18 mouse cellular contexts compared by ENCODE assay signal in genomic region chr12:106468173-106468860, GRCm38 (mm10).
DNase-seq lines count a peak whose midpoint lies in the region; ATAC-seq and TF ChIP-seq lines count a peak whose summit lies in the region.
"Had no signal": no experiment of that assay in that cellular context is flagged by ENCODE, and none has a peak within 500 bp of the region (broad histone marks: within the 10 kb centered on the region; RNA-seq: fewer than 3 reads in every experiment).

No protein-coding gene starts in this region.

- DNase-seq in embryo, embryonic 10.5 days (ENCODE audit: low spot score), result peak; percentile 38
- DNase-seq in embryo, embryonic 9.5 days (ENCODE audit: extremely low spot score), result no peak
- no peak for DNase-seq in forebrain, embryonic 10.5 days (ENCODE audit: extremely low spot score, low spot score)
- DNase-seq in hindbrain, embryonic 11.5 days (ENCODE audit: low spot score), result peak; percentile 32
- no peak for DNase-seq in midbrain, embryonic 14.5 days
- DNase-seq in left cerebral cortex, adult 2 months (ENCODE audit: extremely low spot score in 1 of 2, low spot score in 2 of 2), result no peak
- DNase-seq in embryonic facial prominence, embryonic 10.5 days (ENCODE audit: low spot score), result no peak
- DNase-seq: cerebellum, adult 11 months; gastrocnemius, postnatal 36 days; heart, postnatal 36 days; kidney, adult 11 months; kidney, postnatal 10 days; layer of hippocampus, adult 9-11 months; lung, adult 2 months; thymus, postnatal 14 days had no signal

- no peaks in the 10 kb centered on the region for H3K9me3 ChIP-seq in forebrain, embryonic 10.5 days
- H3K9me3 ChIP-seq in hindbrain, embryonic 11.5 days (ENCODE audit: control insufficient read depth, low read length), result no peaks in the 10 kb centered on the region
- H3K9me3 ChIP-seq in midbrain, embryonic 14.5 days (ENCODE audit: control insufficient read depth, low read length), result no peaks in the 10 kb centered on the region
- no peaks in the 10 kb centered on the region for H3K9me3 ChIP-seq in embryonic facial prominence, embryonic 10.5 days
- H3K9me3 ChIP-seq: heart, embryonic 12.5 days had no signal

- H3K9ac ChIP-seq in hindbrain, embryonic 11.5 days (ENCODE audit: low read depth, low read length), result 0 out of 2 replicates have a peak overlapping the region, but pooled peaks have one; percentile 23
- H3K9ac ChIP-seq in midbrain, embryonic 14.5 days (replicated peaks; ENCODE audit: low read length), result no peak overlapping the region; the same call in 1 of the 2 replicates
- H3K9ac ChIP-seq: heart, embryonic 12.5 days had no signal

- H3K27me3 ChIP-seq in forebrain, embryonic 10.5 days (ENCODE audit: poor library complexity, severe bottlenecking), result peaks cover 11% of the 10 kb centered on the region
- H3K27me3 ChIP-seq in hindbrain, embryonic 11.5 days (ENCODE audit: control insufficient read depth, insufficient read depth, low read length), result no peaks in the 10 kb centered on the region
- no peaks in the 10 kb centered on the region for H3K27me3 ChIP-seq in midbrain, embryonic 14.5 days (ENCODE audit: control insufficient read depth, insufficient read depth, low read length)
- H3K27me3 ChIP-seq in embryonic facial prominence, embryonic 10.5 days (replicated peaks; ENCODE audit: low read depth, poor library complexity, severe bottlenecking), result peaks cover 22% of the 10 kb centered on the region
- H3K27me3 ChIP-seq: heart, embryonic 12.5 days had no signal

- 60% methylated on average over 18 of the region's 18 CpGs for WGBS in forebrain, embryonic 10.5 days
- 36% methylated on average over 18 of the region's 18 CpGs for WGBS in hindbrain, embryonic 11.5 days
- 19% methylated on average over 18 of the region's 18 CpGs for WGBS in midbrain, embryonic 14.5 days
- 68% methylated on average over 18 of the region's 18 CpGs for WGBS in embryonic facial prominence, embryonic 10.5 days

- peaks cover 35% of the 10 kb centered on the region for H3K4me1 ChIP-seq in forebrain, embryonic 10.5 days
- peaks cover 3% of the 10 kb centered on the region; the same call in 1 of the 2 replicates for H3K4me1 ChIP-seq in hindbrain, embryonic 11.5 days (replicated peaks; ENCODE audit: control insufficient read depth, insufficient read depth, low read length)
- H3K4me1 ChIP-seq in midbrain, embryonic 14.5 days (ENCODE audit: control insufficient read depth, insufficient read depth, low read length), result peaks cover 11% of the 10 kb centered on the region
- peaks cover 15% of the 10 kb centered on the region for H3K4me1 ChIP-seq in embryonic facial prominence, embryonic 10.5 days
- H3K4me1 ChIP-seq: heart, embryonic 12.5 days had no signal

- H3K4me2 ChIP-seq in hindbrain, embryonic 11.5 days (replicated peaks; ENCODE audit: low read depth, low read length), result no peak overlapping the region
- H3K4me2 ChIP-seq in midbrain, embryonic 14.5 days (ENCODE audit: low read length), result peak overlapping the region; percentile 21; the same call in 1 of the 2 replicates
- H3K4me2 ChIP-seq: heart, embryonic 12.5 days had no signal

- peak overlapping the region; percentile 80 for H3K27ac ChIP-seq in forebrain, embryonic 10.5 days
- H3K27ac ChIP-seq in hindbrain, embryonic 11.5 days (ENCODE audit: low read depth, low read length), result 0 out of 2 replicates have a peak overlapping the region, but pooled peaks have one; percentile 24
- peak overlapping the region; percentile 54; the same call in 1 of the 2 replicates for H3K27ac ChIP-seq in midbrain, embryonic 14.5 days (replicated peaks; ENCODE audit: low read depth, low read length)
- no peak overlapping the region for H3K27ac ChIP-seq in left cerebral cortex, adult 2 months
- H3K27ac ChIP-seq in embryonic facial prominence, embryonic 10.5 days (replicated peaks), result no peak overlapping the region; the same call in 1 of the 2 replicates
- H3K27ac ChIP-seq: macrophage had no signal

- H3K4me3 ChIP-seq in forebrain, embryonic 10.5 days, result no peak overlapping the region
- no peak overlapping the region for H3K4me3 ChIP-seq in hindbrain, embryonic 11.5 days (ENCODE audit: low read depth, low read length)
- no peak overlapping the region for H3K4me3 ChIP-seq in midbrain, embryonic 14.5 days (replicated peaks; ENCODE audit: low read depth, low read length)
- no peak overlapping the region for H3K4me3 ChIP-seq in left cerebral cortex, adult 2 months
- no peak overlapping the region for H3K4me3 ChIP-seq in embryonic facial prominence, embryonic 10.5 days
- H3K4me3 ChIP-seq: heart, embryonic 12.5 days had no signal

- no peak for TF ChIP-seq CTCF in left cerebral cortex, adult 2 months (IDR thresholded peaks at IDR 0.05)

- H3K36me3 ChIP-seq in forebrain, embryonic 10.5 days (replicated peaks), result no peaks in the 10 kb centered on the region
- no peaks in the 10 kb centered on the region for H3K36me3 ChIP-seq in hindbrain, embryonic 11.5 days (ENCODE audit: control insufficient read depth, insufficient read depth, low read length)
- H3K36me3 ChIP-seq in midbrain, embryonic 14.5 days (ENCODE audit: control insufficient read depth, insufficient read depth, low read length), result no peaks in the 10 kb centered on the region
- no peaks in the 10 kb centered on the region for H3K36me3 ChIP-seq in embryonic facial prominence, embryonic 10.5 days (replicated peaks)
- H3K36me3 ChIP-seq: heart, embryonic 12.5 days had no signal

- peak; percentile 61 for ATAC-seq in hindbrain, embryonic 11.5 days (ENCODE audit: low FRiP score)
- no peak; the same call in 1 of the 2 replicates for ATAC-seq in midbrain, embryonic 14.5 days (ENCODE audit: low FRiP score, low TSS enrichment)
- ATAC-seq in megakaryocyte progenitor cell, adult 5-6 weeks (replicated peaks; ENCODE audit: poor library complexity), result no peak

- intact Hi-C loops in left cerebral cortex, adult 2 months (cut with DNase I), result no loop called here

Comparison
In these comparisons a context has a peak if more than half of its experiments do, and no peak if none do; other contexts are left out.
1. DNase-seq: peak in embryo, embryonic 10.5 days (single experiment) and hindbrain, embryonic 11.5 days (single experiment); none in embryo, embryonic 9.5 days (single experiment), forebrain, embryonic 10.5 days (single experiment), midbrain, embryonic 14.5 days (single experiment), left cerebral cortex, adult 2 months (0 of 2) and embryonic facial prominence, embryonic 10.5 days (single experiment).
2. H3K27ac ChIP-seq: peak in forebrain, embryonic 10.5 days (single experiment), hindbrain, embryonic 11.5 days (single experiment) and midbrain, embryonic 14.5 days (single experiment); none in left cerebral cortex, adult 2 months (single experiment) and embryonic facial prominence, embryonic 10.5 days (single experiment).